In the genomic region with DNA sequence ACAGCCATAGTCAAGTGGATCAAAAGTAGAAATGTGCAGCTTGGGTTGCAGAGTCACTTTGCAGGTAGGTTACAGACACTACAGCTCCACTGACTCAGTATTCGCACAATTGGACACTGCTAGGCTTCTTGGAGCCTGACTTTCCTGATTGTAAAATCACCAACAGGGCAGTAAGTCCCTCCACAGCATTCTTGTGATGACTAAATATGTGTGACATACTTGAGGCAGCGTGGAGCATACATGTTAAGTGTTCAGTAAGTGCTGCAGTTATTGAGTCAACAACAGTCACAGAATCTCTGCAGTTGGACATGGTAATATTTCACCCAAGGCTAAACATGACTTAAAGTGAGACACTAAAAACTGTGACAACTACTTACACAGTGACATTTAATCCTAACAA, we compare ENCODE assay signal across 20 mouse cellular contexts. TPM values are rescaled to one million over a fixed set of nuclear protein-coding genes. Genes with fewer than 3 reads are reported as not detected.
DNase-seq lines count a peak whose midpoint lies in the region; ATAC-seq and TF ChIP-seq lines count a peak whose summit lies in the region.
"Had no signal": no experiment of that assay in that cellular context is flagged by ENCODE, and none has a peak within 500 bp of the region (broad histone marks: within the 10 kb centered on the region; RNA-seq: fewer than 3 reads in every experiment).

No protein-coding gene starts in this region.

- H3K36me3 ChIP-seq in heart, embryonic 14.5 days (ENCODE audit: control insufficient read depth, insufficient read depth, low read length) = 0 out of 2 replicates have a peak, but pooled peaks cover 2% of the 10 kb centered on the region
- H3K36me3 ChIP-seq in heart, embryonic 10.5 days = no peaks in the 10 kb centered on the region

- no peak overlapping the region for H3K9ac ChIP-seq in heart, embryonic 14.5 days (ENCODE audit: low read length)
- H3K9ac ChIP-seq: forebrain, embryonic 13.5 days; heart, embryonic 13.5 days; hindbrain, embryonic 14.5 days had no signal

- intact Hi-C loops in gastrocnemius, adult 2 months (cut with DNase I) = no loop called here
- intact Hi-C loops in gastrocnemius, postnatal 14 days (cut with DNase I; ENCODE audit: low total_unique reads) = no loop called here

- DNase-seq in gastrocnemius, adult 2 months = no peak
- DNase-seq in gastrocnemius, postnatal 14 days = no peak
- DNase-seq in heart, embryonic 10.5 days (ENCODE audit: low spot score) = no peak
- DNase-seq in lung, postnatal 10 days = peak; percentile 2
- no peak for DNase-seq in lung, postnatal 14 days
- DNase-seq: adrenal gland, postnatal 10 days; adrenal gland, postnatal 36 days; cerebellum, adult 18-20 months; cerebellum, adult 9-10 months; cerebellum, postnatal 14 days; gastrocnemius, postnatal 36 days; heart, postnatal 36 days had no signal

- no peak overlapping the region for H3K4me3 ChIP-seq in gastrocnemius, adult 2 months
- H3K4me3 ChIP-seq in heart, embryonic 14.5 days (ENCODE audit: control insufficient read depth in 1 of 2, insufficient read depth in 1 of 2, low read depth in 1 of 2, low read length in 2 of 2) = no peak overlapping the region
- H3K4me3 ChIP-seq in heart, embryonic 10.5 days = no peak overlapping the region
- H3K4me3 ChIP-seq: forebrain, embryonic 10.5 days; forebrain, embryonic 13.5 days; heart, embryonic 13.5 days had no signal

- peak overlapping the region; percentile 75 for H3K27ac ChIP-seq in gastrocnemius, adult 2 months
- H3K27ac ChIP-seq in heart, embryonic 14.5 days (replicated peaks in 1 of 2; ENCODE audit: control insufficient read depth in 1 of 2, insufficient read depth in 1 of 2, low read depth in 2 of 2, low read length in 2 of 2) = peak overlapping the region; percentile 3 to 8; a peak in 1 of 4 replicates
- H3K27ac ChIP-seq in heart, embryonic 10.5 days = no peak overlapping the region
- H3K27ac ChIP-seq: forebrain, embryonic 10.5 days; forebrain, embryonic 13.5 days; heart, embryonic 13.5 days; hindbrain, embryonic 14.5 days; hindbrain, postnatal 0 days had no signal

- H3K27me3 ChIP-seq in heart, embryonic 14.5 days (ENCODE audit: control insufficient read depth, insufficient read depth, low read length) = no peaks in the 10 kb centered on the region
- H3K27me3 ChIP-seq in heart, embryonic 10.5 days (ENCODE audit: insufficient read depth, poor library complexity, severe bottlenecking) = no peaks in the 10 kb centered on the region
- H3K27me3 ChIP-seq: forebrain, embryonic 13.5 days; heart, embryonic 13.5 days had no signal

- no peaks in the 10 kb centered on the region for H3K9me3 ChIP-seq in heart, embryonic 14.5 days (ENCODE audit: control insufficient read depth, low read length)
- H3K9me3 ChIP-seq in heart, embryonic 10.5 days = no peaks in the 10 kb centered on the region
- H3K9me3 ChIP-seq: forebrain, embryonic 10.5 days; forebrain, embryonic 13.5 days; heart, embryonic 13.5 days had no signal

- no peak for TF ChIP-seq CTCF in gastrocnemius, adult 2 months (IDR thresholded peaks at IDR 0.05)

- no peak overlapping the region for H3K4me2 ChIP-seq in heart, embryonic 14.5 days (ENCODE audit: low read length)
- H3K4me2 ChIP-seq: forebrain, embryonic 13.5 days; heart, embryonic 13.5 days; hindbrain, embryonic 14.5 days had no signal

- 57% methylated on average over 2 of the region's 2 CpGs for WGBS in heart, embryonic 14.5 days
- WGBS in heart, embryonic 10.5 days = 86% methylated on average over 2 of the region's 2 CpGs

- no peak for ATAC-seq in heart, embryonic 14.5 days (ENCODE audit: insufficient number of reproducible peaks, insufficient read depth, low FRiP score, low read depth)
- no peak for ATAC-seq in megakaryocyte-erythroid progenitor cell, adult 5-6 weeks (replicated peaks; ENCODE audit: low FRiP score, low TSS enrichment, poor library complexity, severe bottlenecking)
- ATAC-seq: forebrain, embryonic 13.5 days; forebrain, embryonic 16.5 days; hindbrain, postnatal 0 days had no signal

- peaks cover 2 to 12% of the 10 kb centered on the region in 2 experiments; a peak in 3 of 4 replicates for H3K4me1 ChIP-seq in heart, embryonic 14.5 days (ENCODE audit: control insufficient read depth in 2 of 2, insufficient read depth in 2 of 2, low read length in 2 of 2)
- no peaks in the 10 kb centered on the region for H3K4me1 ChIP-seq in heart, embryonic 10.5 days
- H3K4me1 ChIP-seq: forebrain, embryonic 10.5 days; forebrain, embryonic 13.5 days had no signal

RNA-seq across cellular contexts. Expression of gene Phtf2, which starts 50.5 kb away (rescaled TPM):
- total RNA-seq in gastrocnemius, adult 2 months (2021) = 100 to 1,000 TPM; 176 to 181 TPM
- 100 to 1,000 TPM; 106 to 113 TPM for total RNA-seq in gastrocnemius, postnatal 14 days (2021)
- 44.7 and 46.0 TPM in 2 replicates for polyA plus RNA-seq in heart, embryonic 14.5 days (2014; fragmentation: Nextera tagmentation; extraction: Ambion mirVana)
- polyA plus RNA-seq in heart, embryonic 10.5 days (2016; fragmentation: Nextera tagmentation; extraction: Ambion mirVana) = 27.7 and 45.6 TPM in 2 replicates
- total RNA-seq in megakaryocyte-erythroid progenitor cell, adult 5-6 weeks (2014; fragmentation: Nextera tagmentation) = 20.2 and 24.6 TPM in 2 replicates
- 31.2 and 36.4 TPM in 2 replicates for total RNA-seq in megakaryocyte-erythroid progenitor cell, adult 5-6 weeks (2017)

RNA-seq across cellular contexts. Expression of gene Tmem60, which starts 50.6 kb away (rescaled TPM):
- total RNA-seq in gastrocnemius, adult 2 months (2021) = 10 to 100 TPM; 17.6 to 19.7 TPM
- 10 to 100 TPM; 14.4 to 16.6 TPM for total RNA-seq in gastrocnemius, postnatal 14 days (2021)
- polyA plus RNA-seq in heart, embryonic 14.5 days (2014; fragmentation: Nextera tagmentation; extraction: Ambion mirVana) = 53.3 and 56.2 TPM in 2 replicates
- 53.1 and 53.7 TPM in 2 replicates for polyA plus RNA-seq in heart, embryonic 10.5 days (2016; fragmentation: Nextera tagmentation; extraction: Ambion mirVana)
- total RNA-seq in megakaryocyte-erythroid progenitor cell, adult 5-6 weeks (2014; fragmentation: Nextera tagmentation) = 21.3 and 29.1 TPM in 2 replicates
- total RNA-seq in megakaryocyte-erythroid progenitor cell, adult 5-6 weeks (2017) = 15.4 and 21.5 TPM in 2 replicates
